ENCODE assay signal across 14 mouse cellular contexts in the genomic region with DNA sequence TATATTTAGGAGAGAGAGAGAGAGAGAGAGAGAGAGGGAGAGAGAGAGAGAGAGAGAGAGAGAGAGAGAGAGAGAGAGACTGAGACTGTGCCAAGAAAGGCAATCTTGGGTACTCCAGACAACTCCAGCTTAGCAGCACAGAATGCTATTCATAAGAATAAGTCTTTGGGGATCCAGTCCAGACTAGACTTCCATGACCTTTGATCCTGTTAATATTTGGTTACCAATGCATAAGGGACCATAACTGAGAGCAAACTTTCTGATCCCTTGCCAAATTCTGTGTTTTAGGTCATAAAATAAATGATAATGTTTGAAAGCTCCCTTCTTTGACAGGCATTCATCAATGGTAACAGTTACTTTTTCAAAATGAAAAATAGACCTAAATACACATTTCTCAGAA. TPM values are rescaled to one million over a fixed set of nuclear protein-coding genes. Genes with fewer than 3 reads are reported as not detected.
"Had no signal": no experiment of that assay in that cellular context is flagged by ENCODE, and none has a peak within 500 bp of the region (broad histone marks: within the 10 kb centered on the region; RNA-seq: fewer than 3 reads in every experiment).

No protein-coding gene starts in this region.

- H3K4me3 ChIP-seq: midbrain, embryonic 13.5 days; midbrain, embryonic 15.5 days; neural tube, embryonic 12.5 days had no signal

- DNase-seq: lung, adult 18-20 months; lung, postnatal 10 days; lung, postnatal 4 days; right cerebral cortex, postnatal 14 days; right cerebral cortex, postnatal 4 days; spleen, adult 18-20 months; thymus, adult 18-20 months; thymus, postnatal 14 days; thymus, postnatal 36 days had no signal

- H3K27ac ChIP-seq: midbrain, embryonic 13.5 days; midbrain, embryonic 15.5 days; neural tube, embryonic 12.5 days had no signal

RNA-seq across cellular contexts. Expression of gene Dcn, which starts 6.7 kb away (rescaled TPM):
- total RNA-seq: megakaryocyte-erythroid progenitor cell, adult 5-6 weeks; monocyte, adult 5-6 weeks had no signal
